Mouse (Mus musculus) cerebral cortex, adult 2 months (tissue): ENCODE results near the gene Gpr107.

Source experiments
- WGBS: fragments of 180-500 bp; shearing (Covaris S2); methylation state at CpG from one replicate; pipeline ENCODE4 v1.1.7; 2018; 5-methylcytosine and 5-hydroxymethylcytosine counted together

The Gpr107 gene

DNA sequence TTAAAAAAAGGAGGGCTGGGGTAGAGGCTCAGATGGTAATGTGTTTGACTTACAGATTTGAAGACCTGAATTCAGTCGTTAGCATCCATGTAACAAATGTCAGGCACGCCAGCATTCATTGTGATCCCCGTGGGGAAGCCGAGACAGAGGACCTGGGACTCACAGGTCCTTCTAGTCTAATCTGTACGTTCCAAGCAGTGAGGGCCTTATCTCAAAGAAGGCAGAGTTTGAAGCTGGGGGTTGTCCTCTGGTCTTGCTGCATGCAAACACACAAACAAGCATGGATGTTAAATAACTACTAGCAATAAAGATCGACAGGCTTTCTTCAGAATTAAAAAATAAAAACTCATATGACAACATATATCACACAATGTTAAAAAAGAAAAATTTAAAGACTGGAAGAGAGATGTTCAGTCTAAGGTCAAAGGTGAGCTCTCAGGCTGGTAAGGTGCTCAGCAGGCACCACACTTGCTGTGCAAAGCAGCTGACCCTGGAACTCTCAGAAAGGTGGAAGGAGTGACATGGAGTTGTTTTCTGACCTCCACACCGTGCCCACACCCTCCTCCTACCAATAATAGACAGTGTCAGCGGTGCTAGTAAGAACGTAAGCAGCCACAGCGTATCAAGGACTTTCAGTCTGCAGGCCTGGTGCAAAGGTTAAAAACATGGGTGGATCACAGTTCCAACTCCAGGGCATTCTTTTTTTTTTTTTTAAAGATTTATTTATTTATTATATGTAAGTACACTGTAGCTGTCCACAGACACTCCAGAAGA, 8.2 kb downstream of the Gpr107 start:
- WGBS, result 92% methylated on average over 10 of the region's 10 CpGs

- whole genome bisulfite sequencing, result 86% methylated on average over 4 of the region's 4 CpGs
These were observed 9.5 kb downstream of the Gpr107 start for GRCm38 (mm10) chr2:31161620-31162019.

GRCm38 (mm10) chr2:31163361-31164118, 11.4 kb downstream of the Gpr107 start:
- 80% methylated on average over 11 of the region's 11 CpGs for WGBS

DNA sequence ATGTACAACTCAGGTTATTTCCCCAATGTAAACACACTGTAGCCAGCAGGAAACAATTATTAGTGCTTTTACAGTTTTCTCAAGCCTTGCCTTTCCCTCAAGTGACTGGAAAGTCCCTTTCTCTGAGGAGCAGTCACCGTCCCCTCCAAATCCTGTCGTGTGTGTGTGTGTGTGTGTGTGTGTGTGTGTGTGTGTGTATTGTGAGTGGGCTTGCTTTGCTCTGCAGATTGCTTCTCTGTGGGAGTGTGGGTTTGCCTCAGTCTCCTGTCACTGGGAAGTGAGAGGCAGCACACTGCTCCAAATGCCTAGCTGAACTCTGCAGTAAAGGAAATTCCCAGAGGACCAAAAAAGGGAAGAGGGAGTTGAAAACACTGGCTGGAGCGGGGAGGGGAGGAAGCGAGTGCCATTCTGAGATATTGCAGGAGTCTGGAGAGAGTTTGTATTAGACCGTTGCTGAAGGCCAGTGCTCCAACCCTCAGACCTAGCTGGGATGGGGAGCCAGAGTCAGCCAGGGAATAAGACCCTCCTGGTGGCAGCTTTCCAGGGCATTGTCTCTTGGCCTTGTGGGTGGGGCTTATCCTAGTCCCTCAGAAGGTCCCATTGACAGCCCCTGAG, 12.8 kb downstream of the Gpr107 start:
- 21% methylated on average over 5 of the region's 5 CpGs for WGBS

- WGBS, result 79% methylated on average over 4 of the region's 4 CpGs
These were observed 13.4 kb downstream of the Gpr107 start for GRCm38 (mm10) chr2:31165529-31165928.

DNA sequence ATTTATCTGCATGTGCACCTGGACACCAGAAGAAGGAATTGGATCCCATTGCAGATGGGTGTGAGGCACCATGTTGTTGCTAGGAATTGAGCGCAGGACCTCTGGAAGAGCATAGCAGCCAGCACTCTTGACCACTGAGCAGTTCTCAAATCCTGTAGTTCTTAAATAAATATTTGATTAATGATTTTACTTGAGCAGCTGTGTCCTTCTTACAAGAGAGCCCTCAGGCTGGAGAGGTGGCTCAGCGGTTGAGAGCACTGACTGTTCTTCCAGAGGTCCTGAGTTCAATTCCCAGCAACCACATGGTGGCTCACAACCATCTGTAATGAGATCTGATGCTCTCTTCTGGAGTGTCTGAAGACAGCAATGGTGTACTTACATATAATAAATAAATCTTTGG, 15.5 kb downstream of the Gpr107 start:
- WGBS, result 94% methylated on average over 2 of the region's 2 CpGs

DNA sequence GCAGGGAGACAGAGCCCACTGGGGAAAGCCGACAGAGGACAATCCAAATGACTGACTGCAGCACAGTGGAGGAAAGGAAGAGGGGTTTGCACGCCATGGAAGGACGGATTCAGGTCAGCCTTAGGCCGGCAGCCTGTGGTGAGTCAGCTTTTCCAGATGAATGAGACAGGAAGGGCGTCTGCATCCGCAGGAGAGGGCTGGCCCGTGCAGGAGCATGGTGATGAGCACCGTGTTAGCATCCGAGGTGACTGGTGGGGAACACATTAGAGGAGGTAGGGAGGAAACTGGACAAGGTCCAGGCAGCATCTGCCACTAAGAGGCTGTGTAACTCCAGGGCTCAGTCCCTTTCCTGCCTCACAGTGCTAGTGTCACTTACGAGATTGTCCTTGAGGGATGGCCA, 16.9 kb downstream of the Gpr107 start:
- 75% methylated on average over 10 of the region's 10 CpGs for WGBS

DNA sequence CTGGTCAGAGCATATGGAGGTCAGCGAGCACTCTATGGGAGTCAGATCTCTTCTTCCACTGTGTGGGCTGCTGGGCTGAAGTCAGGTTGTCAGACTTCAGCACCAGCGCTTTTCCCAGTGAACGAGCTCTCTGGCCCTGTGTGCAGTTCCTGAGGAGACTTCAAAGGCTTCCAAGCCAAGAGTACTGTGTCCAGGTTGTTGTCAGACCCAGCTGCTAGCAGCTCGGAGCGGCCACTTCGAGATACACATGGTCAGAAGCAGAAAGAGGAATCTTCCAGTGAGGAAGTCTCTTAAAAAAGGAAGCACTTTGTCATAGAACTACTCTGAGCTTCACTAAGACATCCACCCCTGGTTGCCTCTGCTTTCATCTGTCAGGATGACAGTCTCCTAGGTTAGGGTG, 18.0 kb downstream of the Gpr107 start:
- WGBS, result 92% methylated on average over 6 of the region's 6 CpGs

GRCm38 (mm10) chr2:31172001-31172400, 19.9 kb downstream of the Gpr107 start:
- WGBS, result 44% methylated on average over 5 of the region's 5 CpGs

DNA sequence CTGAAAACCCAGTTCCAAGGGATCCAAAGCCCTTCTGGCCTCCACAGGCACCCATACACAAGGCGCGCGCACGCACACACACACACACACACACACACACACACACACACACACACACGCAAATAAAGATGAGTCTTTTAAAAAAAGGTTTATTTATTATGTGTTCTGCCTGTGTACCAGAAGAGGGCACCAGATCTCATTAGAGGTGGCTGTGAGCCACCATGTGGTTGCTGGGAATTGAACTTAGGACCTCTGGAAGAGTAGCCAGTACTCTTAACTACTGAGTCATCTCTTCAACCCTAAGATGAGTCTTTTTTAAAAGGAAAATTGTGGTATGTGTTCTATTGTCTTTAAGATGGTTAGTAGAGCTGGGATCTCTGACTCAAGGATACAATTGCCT, 20.4 kb downstream of the Gpr107 start:
- 92% methylated on average over 5 of the region's 5 CpGs for WGBS

DNA sequence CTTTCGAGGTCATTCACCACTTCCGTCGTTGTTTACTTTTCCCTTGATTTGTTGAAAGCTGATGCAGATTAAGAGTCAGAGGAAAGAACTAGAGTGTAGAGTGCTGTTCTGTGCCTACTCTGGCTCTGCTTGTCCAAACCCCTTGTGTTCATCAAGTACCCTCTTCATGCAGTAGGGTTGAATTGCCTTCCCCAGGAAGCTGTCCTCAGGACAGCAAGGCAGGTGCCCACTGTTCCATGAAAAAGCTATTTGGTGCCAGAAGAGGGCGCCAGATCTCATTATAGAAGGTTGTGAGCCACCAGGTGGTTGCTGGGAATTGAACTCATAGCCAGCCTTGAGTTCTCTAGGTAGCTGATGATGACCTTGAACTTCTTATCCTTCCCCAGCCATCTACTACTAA, 21.2 kb downstream of the Gpr107 start:
- 86% methylated on average over 4 of the region's 4 CpGs for WGBS

- WGBS, result 86% methylated on average over 6 of the region's 6 CpGs
These were observed 26.5 kb downstream of the Gpr107 start for GRCm38 (mm10) chr2:31178593-31178992.

DNA sequence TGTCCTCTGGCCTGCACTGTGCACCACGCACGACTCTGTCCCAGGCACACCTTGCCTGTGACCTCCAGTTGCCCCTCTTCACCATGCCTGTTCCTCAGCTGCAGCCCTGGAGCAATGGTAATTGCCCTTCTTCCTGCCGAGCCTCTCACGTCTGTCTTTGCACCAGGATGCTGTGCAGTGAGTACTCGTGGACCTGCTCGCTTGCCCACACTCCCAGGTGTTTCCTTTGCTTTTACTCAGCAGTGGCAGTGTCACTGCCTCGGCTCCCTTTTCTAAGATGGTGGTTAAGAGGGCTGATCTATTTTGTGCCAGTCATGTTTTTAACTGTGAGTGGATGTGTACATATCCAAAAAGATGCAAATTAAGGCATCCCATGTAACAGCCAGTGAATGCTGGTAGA, 27.4 kb downstream of the Gpr107 start:
- 80% methylated on average over 7 of the region's 7 CpGs for WGBS

DNA sequence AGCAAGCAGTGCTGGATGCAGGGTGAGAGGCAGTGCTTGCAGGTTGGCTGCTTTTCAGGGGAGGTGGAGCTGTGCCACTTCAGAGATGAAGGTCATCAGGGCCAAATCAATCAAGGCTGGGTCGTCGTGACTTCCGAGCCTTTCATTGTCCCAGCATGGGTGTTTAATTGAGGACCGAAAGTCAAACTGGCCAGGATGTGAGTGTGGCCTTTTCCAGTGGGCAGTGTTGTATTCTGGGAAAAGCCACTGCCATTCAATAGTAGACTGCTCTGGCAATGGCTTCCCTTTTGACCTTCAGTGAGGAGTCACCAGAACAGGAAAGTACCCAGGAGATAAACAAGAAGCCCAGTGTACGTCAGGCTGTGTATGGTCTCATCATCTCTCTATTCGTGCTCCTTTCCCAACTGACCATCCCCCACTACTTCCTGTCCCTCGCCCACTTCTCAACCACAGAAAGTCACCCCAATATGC, 28.0 kb downstream of the Gpr107 start:
- WGBS, result 73% methylated on average over 7 of the region's 7 CpGs

GRCm38 (mm10) chr2:31182786-31183330, 30.7 kb downstream of the Gpr107 start:
- 92% methylated on average over 6 of the region's 6 CpGs for WGBS

- 87% methylated on average over 1 of the region's 1 CpGs for WGBS
These were observed 31.7 kb downstream of the Gpr107 start for GRCm38 (mm10) chr2:31183830-31184229.

- 100% methylated on average over 1 of the region's 1 CpGs for WGBS
These were observed 36.6 kb downstream of the Gpr107 start for GRCm38 (mm10) chr2:31188691-31189090.

- 72% methylated on average over 3 of the region's 3 CpGs for WGBS
These were observed 37.5 kb downstream of the Gpr107 start for GRCm38 (mm10) chr2:31189654-31190053.

DNA sequence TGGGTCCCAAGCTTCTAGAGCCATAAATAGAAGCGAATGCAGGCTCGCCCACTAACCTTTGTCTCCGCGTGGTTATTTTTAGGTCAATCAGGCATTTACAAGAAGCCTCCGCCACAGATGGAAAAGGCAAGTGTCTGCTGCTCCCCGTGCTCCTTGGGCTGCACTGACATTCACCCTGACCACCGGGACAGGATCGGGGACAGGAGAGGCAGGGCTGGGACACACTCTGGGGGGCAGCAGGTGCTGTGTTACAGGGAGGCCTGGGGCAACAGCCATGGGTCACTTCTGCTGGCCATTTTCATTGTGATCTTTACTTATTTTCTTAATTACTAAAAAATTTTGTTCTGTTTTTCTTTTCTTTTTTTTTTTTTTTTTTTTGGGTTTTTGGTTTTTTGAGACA, 39.6 kb downstream of the Gpr107 start:
- 59% methylated on average over 8 of the region's 8 CpGs for WGBS

DNA sequence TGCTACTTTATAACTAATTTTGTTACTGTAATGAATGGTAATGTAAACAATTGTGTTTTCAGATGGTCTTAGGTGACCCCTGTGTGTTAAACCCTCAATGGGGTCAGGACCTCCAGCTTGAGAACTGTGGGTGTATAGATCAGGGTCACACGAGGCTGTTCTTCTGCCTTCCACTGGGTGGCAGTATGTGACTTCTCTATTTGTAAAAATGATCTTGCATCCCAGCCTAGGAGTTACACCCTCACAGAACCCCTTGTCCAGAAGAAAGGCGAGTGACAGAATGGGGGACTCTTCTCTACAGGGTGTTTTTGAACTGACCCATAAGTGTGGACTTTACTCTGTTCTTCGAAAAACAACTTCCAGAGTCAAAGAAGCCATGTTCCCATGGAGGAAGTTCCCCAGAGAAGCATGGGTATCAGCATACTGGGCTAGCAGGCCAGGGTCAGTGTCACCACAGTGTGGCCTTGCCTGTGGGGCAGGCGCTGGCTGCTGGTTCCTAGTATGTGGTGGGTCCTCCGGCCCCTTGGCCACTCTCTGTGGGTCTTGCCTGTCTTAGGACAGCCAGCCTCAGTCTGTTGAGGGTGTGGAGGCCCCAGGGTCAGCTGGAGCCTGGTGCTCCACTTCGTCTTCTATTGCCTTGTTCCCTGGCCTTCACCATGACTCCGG, 42.4 kb downstream of the Gpr107 start:
- WGBS, result 65% methylated on average over 7 of the region's 7 CpGs

- WGBS, result 63% methylated on average over 4 of the region's 4 CpGs
These were observed 46.5 kb downstream of the Gpr107 start for GRCm38 (mm10) chr2:31198621-31199020.

DNA sequence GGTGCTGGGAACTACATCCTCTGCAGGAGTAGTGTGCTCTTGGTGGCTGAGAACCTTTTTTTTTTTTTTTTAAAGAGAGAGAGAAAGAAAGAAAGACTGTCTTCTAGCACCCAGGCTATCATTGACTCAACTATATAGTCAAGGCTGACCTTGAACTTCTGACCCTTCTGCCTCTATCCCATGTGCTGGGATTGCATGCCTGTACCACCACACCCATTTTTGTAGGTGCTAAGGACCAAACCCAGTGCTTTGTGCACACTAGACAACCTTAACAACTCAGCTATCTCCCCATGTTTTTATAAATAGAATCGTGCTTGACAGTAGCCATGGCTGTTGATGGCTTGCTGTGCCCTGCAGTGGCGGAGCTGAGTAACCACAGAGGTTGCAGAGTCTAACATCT, 47.9 kb downstream of the Gpr107 start:
- 97% methylated on average over 2 of the region's 2 CpGs for WGBS
